In the genomic region with DNA sequence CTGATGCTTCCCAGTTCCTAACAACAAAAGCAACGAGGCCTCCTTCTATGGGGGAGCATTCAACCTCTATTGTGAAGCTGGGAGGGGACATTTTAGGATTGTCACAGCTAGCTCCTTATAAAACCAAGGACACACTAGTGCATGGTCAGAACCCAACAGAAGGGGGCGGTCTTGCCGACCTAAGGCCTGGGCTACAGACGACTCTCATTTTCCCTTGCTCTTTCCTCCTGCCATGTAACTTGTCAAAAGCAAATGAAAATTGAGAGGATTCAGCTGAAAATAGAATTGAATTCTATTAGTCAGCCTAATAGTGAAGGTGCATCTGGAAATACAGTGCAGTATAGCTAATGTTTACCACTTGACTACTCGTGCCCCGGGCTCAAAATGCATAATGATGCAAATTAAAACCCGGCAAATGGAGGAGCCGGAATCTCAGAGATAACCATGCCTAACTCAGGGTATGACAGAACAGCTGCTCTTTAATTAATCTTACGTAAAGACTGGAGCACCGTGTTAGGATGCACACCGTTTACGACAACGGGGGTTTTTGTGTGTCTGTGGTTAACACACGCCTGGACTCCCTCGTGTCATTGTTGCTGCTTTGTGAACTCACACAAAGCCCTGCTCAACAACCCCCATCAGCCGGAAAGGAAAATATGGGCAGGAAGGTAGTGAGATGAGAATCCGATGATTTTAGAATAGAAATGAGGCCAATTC, we compare ENCODE assay signal across 11 mouse cellular contexts.
A peak's percentile ranks its signal among the peaks of the same experiment; 100 is the strongest.
DNase-seq lines count a peak whose midpoint lies in the region; ATAC-seq lines count a peak whose summit lies in the region.
"Had no signal": no experiment of that assay in that cellular context is flagged by ENCODE, and none has a peak within 500 bp of the region (broad histone marks: within the 10 kb centered on the region; RNA-seq: fewer than 3 reads in every experiment).

No protein-coding gene starts in this region.

- 0 out of 2 replicates have a peak, but pooled peaks cover 3% of the 10 kb centered on the region for H3K4me1 ChIP-seq in limb, embryonic 11.5 days (ENCODE audit: control insufficient read depth, insufficient read depth, low read length)
- peaks cover 25% of the 10 kb centered on the region for H3K4me1 ChIP-seq in limb, embryonic 10.5 days
- H3K4me1 ChIP-seq in hindbrain, embryonic 14.5 days (replicated peaks; ENCODE audit: control insufficient read depth, insufficient read depth, low read length) = peaks cover 27% of the 10 kb centered on the region
- H3K4me1 ChIP-seq: liver, embryonic 15.5 days had no signal

- 81% methylated on average over 17 of the region's 17 CpGs for WGBS in limb, embryonic 11.5 days
- WGBS in limb, embryonic 10.5 days = 84% methylated on average over 17 of the region's 17 CpGs
- WGBS in hindbrain, embryonic 14.5 days = 29% methylated on average over 17 of the region's 17 CpGs

- H3K4me2 ChIP-seq in limb, embryonic 11.5 days (ENCODE audit: low read depth, severe bottlenecking) = no peak overlapping the region
- peak overlapping the region; percentile 42 for H3K4me2 ChIP-seq in hindbrain, embryonic 14.5 days (replicated peaks)
- H3K4me2 ChIP-seq: liver, embryonic 15.5 days had no signal

- peak; percentile 48 for DNase-seq in limb, embryonic 11.5 days (ENCODE audit: low spot score)
- DNase-seq in limb, embryonic 10.5 days (ENCODE audit: low spot score) = no peak
- peak; percentile 23 for DNase-seq in embryo, embryonic 9.5 days (ENCODE audit: extremely low spot score)
- DNase-seq in hindbrain, embryonic 14.5 days (ENCODE audit: low spot score) = peak; percentile 62
- peak; percentile 32 to 47 for DNase-seq in right cerebral cortex, postnatal 10 days (ENCODE audit: low spot score in 2 of 2)
- DNase-seq in adrenal gland, postnatal 4 days (ENCODE audit: low spot score in 2 of 2) = no peak
- DNase-seq in lung, postnatal 36 days = no peak
- DNase-seq in T-cell, adult 2 months (ENCODE audit: low spot score) = no peak
- DNase-seq: gastrocnemius, postnatal 36 days had no signal

- ATAC-seq in limb, embryonic 11.5 days (ENCODE audit: insufficient number of reproducible peaks, low FRiP score, low TSS enrichment, low read depth) = no peak
- ATAC-seq in hindbrain, embryonic 14.5 days (ENCODE audit: low FRiP score) = peak; percentile 79

- H3K27me3 ChIP-seq in limb, embryonic 11.5 days (ENCODE audit: control insufficient read depth, insufficient read depth, low read length) = no peaks in the 10 kb centered on the region
- no peaks in the 10 kb centered on the region for H3K27me3 ChIP-seq in limb, embryonic 10.5 days (ENCODE audit: low read depth, poor library complexity, severe bottlenecking)
- no peaks in the 10 kb centered on the region for H3K27me3 ChIP-seq in hindbrain, embryonic 14.5 days (ENCODE audit: control insufficient read depth, insufficient read depth, low read length)
- H3K27me3 ChIP-seq: liver, embryonic 15.5 days had no signal

- no peak overlapping the region for H3K4me3 ChIP-seq in limb, embryonic 11.5 days (ENCODE audit: low read depth, low read length)
- no peak overlapping the region for H3K4me3 ChIP-seq in limb, embryonic 10.5 days
- 0 out of 2 replicates have a peak overlapping the region, but pooled peaks have one; percentile 1 for H3K4me3 ChIP-seq in hindbrain, embryonic 14.5 days (replicated peaks; ENCODE audit: low read length)
- H3K4me3 ChIP-seq: liver, embryonic 15.5 days had no signal

- no peaks in the 10 kb centered on the region for H3K36me3 ChIP-seq in limb, embryonic 11.5 days (ENCODE audit: control insufficient read depth, insufficient read depth, low read length)
- H3K36me3 ChIP-seq in limb, embryonic 10.5 days = no peaks in the 10 kb centered on the region
- H3K36me3 ChIP-seq in hindbrain, embryonic 14.5 days (replicated peaks; ENCODE audit: control insufficient read depth, insufficient read depth) = no peaks in the 10 kb centered on the region
- H3K36me3 ChIP-seq: liver, embryonic 15.5 days had no signal

- H3K9ac ChIP-seq in limb, embryonic 11.5 days (ENCODE audit: low read length) = no peak overlapping the region
- H3K9ac ChIP-seq in hindbrain, embryonic 14.5 days = peak overlapping the region; percentile 32; the same call in 1 of the 2 replicates
- H3K9ac ChIP-seq: liver, embryonic 15.5 days had no signal

- H3K27ac ChIP-seq in limb, embryonic 11.5 days (replicated peaks; ENCODE audit: low read depth, low read length) = no peak overlapping the region
- no peak overlapping the region for H3K27ac ChIP-seq in limb, embryonic 10.5 days
- peak overlapping the region; percentile 74 for H3K27ac ChIP-seq in hindbrain, embryonic 14.5 days
- H3K27ac ChIP-seq: kidney, postnatal 0 days; liver, embryonic 15.5 days had no signal

- H3K9me3 ChIP-seq in limb, embryonic 11.5 days (ENCODE audit: control insufficient read depth, low read length) = no peaks in the 10 kb centered on the region
- no peaks in the 10 kb centered on the region for H3K9me3 ChIP-seq in limb, embryonic 10.5 days (replicated peaks)
- H3K9me3 ChIP-seq in hindbrain, embryonic 14.5 days (ENCODE audit: control insufficient read depth, low read length) = no peaks in the 10 kb centered on the region
- H3K9me3 ChIP-seq: liver, embryonic 15.5 days had no signal

Comparison
In these comparisons a context has a peak if more than half of its experiments do, and no peak if none do; other contexts are left out.
1. DNase-seq: peak in limb, embryonic 11.5 days (single experiment), embryo, embryonic 9.5 days (single experiment), hindbrain, embryonic 14.5 days (single experiment) and right cerebral cortex, postnatal 10 days (2 of 2); none in limb, embryonic 10.5 days (single experiment), adrenal gland, postnatal 4 days (0 of 2), lung, postnatal 36 days (single experiment) and T-cell, adult 2 months (single experiment).